Mouse (Mus musculus) liver, embryonic 14.5 days (tissue): ENCODE data around the gene Txnip. TPM values are rescaled to one million over a fixed set of nuclear protein-coding genes. Genes with fewer than 3 reads are reported as not detected.
A peak's percentile ranks its signal among the peaks of the same experiment; 100 is the strongest.

Experiments used
- ATAC-seq: fragments of 200-750 bp; cut with Nextera tagmentation; 2 replicates; pipeline ENCODE4 v1.8.0; 2017; ENCODE audit warnings: moderate number of reproducible peaks, mild to moderate bottlenecking, moderate library complexity; ENCODE audit not compliant: insufficient read depth
- DNase-seq, 3 experiments: peaks; one replicate each; pipeline ENCODE4 v3.0.0-alpha.2; 2012 to 2013; ENCODE audit warnings: low read depth in 3 of 3, low spot score in 3 of 3
- H3K27ac ChIP-seq: fragments of 300-500 bp; sonication (generic); 2 replicates; pipeline ENCODE4 v1.5.1; 2014; ENCODE audit warnings: moderate library complexity, mild to moderate bottlenecking, control low read depth, inconsistent platforms
- H3K27me3 ChIP-seq: fragments of 300-500 bp; sonication (generic); 2 replicates; pipeline ENCODE4 v1.6.1; 2014; ENCODE audit warnings: mild to moderate bottlenecking, low read length, moderate library complexity; ENCODE audit not compliant: control insufficient read depth, insufficient read depth
- H3K36me3 ChIP-seq: fragments of 300-500 bp; sonication (generic); replicated peaks from 2 replicates; pipeline ENCODE4 v1.6.1; 2014; ENCODE audit warnings: low read depth; ENCODE audit not compliant: control insufficient read depth, insufficient read depth
- H3K4me1 ChIP-seq, 2 experiments: fragments of 200-500 bp in 1 of 2; fragments of 300-500 bp in 1 of 2; sonication (generic) in 1 of 2; replicated peaks; 2 replicates each; pipeline ENCODE4 v1.6.1; 2012 to 2014; ENCODE audit warnings: antibody characterized with exemption in 1 of 2, inconsistent platforms in 1 of 2, low read length in 1 of 2; ENCODE audit not compliant: control insufficient read depth in 2 of 2, insufficient read depth in 2 of 2
- H3K4me2 ChIP-seq: fragments of 300-500 bp; sonication (generic); 2 replicates; pipeline ENCODE4 v1.6.1; 2014; ENCODE audit warnings: low read depth, mild to moderate bottlenecking, control low read depth, moderate library complexity
- H3K4me3 ChIP-seq, 2 experiments: fragments of 200-500 bp in 1 of 2; fragments of 300-500 bp in 1 of 2; sonication (generic) in 1 of 2; 2 replicates each; pipeline ENCODE4 v1.5.1; 2012 to 2014; ENCODE audit warnings: low read depth in 2 of 2, low read length in 2 of 2, mild to moderate bottlenecking in 2 of 2, control low read depth in 1 of 2, inconsistent platforms in 1 of 2, moderate library complexity in 1 of 2; ENCODE audit not compliant: insufficient read depth in 1 of 2
- H3K9ac ChIP-seq: fragments of 300-500 bp; sonication (generic); replicated peaks from 2 replicates; pipeline ENCODE4 v1.6.1; 2014; ENCODE audit warnings: mild to moderate bottlenecking, control low read depth, moderate library complexity
- H3K9me3 ChIP-seq: fragments of 300-500 bp; sonication (generic); 2 replicates; pipeline ENCODE4 v1.6.1; 2016; ENCODE audit warnings: low read length, mixed read lengths; ENCODE audit not compliant: control insufficient read depth
- CTCF ChIP-seq: IDR thresholded peaks from 2 replicates; pipeline ENCODE4 v1.5.1; 2016; ENCODE audit warnings: antibody characterized with exemption, low read depth, control low read depth
- EP300 ChIP-seq: IDR thresholded peaks from 2 replicates; pipeline ENCODE4 v1.6.1; 2016; ENCODE audit warnings: antibody characterized with exemption, low read depth
- WGBS: fragments of 180-500 bp; shearing (Covaris S2); extraction: QIAGEN DNeasy Blood & Tissue Kit; methylation state at CpG from one replicate; pipeline ENCODE4 v1.1.7; 2014; ENCODE audit not compliant: insufficient replicate concordance; 5-methylcytosine and 5-hydroxymethylcytosine counted together
- polyA plus RNA-seq, 2 experiments: library from polyadenylated mRNA; depleted of rRNA in 1 of 2; stranded (reverse) in 1 of 2; unstranded in 1 of 2; fragments of >200 nt; fragmentation: Nextera tagmentation in 1 of 2; extraction: Ambion mirVana in 1 of 2; gene quantifications; 2 replicates each; pipeline versions ENCODE4 v1.2.1 to v1.2.3; 2012 to 2014

The Txnip gene
- polyA plus RNA-seq, 2 experiments, result 32.5 to 42.8 TPM

DNA sequence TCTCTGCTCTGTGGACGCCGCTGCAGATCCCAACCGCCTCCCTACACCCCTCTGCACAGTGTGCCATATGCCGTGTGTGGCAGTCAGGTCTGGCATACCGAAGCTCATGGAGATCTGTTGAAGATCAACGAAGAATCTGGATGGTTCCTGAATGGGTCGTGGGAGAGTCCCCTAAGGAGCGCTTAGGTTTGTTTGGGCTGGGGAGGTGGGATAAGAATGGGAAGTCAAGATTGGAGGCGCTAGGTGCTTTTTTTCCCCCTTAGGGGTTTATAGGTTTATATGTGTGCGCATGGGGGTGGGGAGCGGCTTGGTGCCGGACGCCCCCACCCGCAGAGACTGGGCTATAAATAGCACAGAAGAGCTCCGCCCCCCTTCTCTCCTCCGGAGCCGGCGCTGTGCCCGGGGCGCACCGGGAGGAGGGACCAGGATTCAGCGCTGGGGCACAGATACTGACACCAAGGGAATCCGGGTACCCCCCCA lies 38.5 kb downstream of the Txnip start, which contains the start of gene Ankrd34a:
Gene Ankrd34a, plus strand, starts transcription at position 409 of the 480 bp plus-strand sequence.
- DNase-seq (no peak), ATAC-seq (no peak)
- H3K27me3 ChIP-seq, result peaks cover 64% of the 10 kb centered on the region
- H3K36me3 ChIP-seq, result no peaks in the 10 kb centered on the region
- H3K4me1 ChIP-seq, result peaks cover 0 to 10% of the 10 kb centered on the region in 2 experiments; a peak in 2 of 4 replicates
- H3K9ac ChIP-seq, result no peak within 1 kb of the TSS
- TF ChIP-seq EP300 (no peak), CTCF (no peak)
- H3K9me3 ChIP-seq, result no peaks in the 10 kb centered on the region
- no peak within 1 kb of the TSS for H3K27ac ChIP-seq
- H3K4me3 ChIP-seq, result peak within 1 kb of the TSS; percentile 12 to 35; a peak in 3 of 4 replicates
- 3% methylated on average over 21 of the region's 23 CpGs for WGBS
- peak within 1 kb of the TSS; percentile 57 for H3K4me2 ChIP-seq

DNA sequence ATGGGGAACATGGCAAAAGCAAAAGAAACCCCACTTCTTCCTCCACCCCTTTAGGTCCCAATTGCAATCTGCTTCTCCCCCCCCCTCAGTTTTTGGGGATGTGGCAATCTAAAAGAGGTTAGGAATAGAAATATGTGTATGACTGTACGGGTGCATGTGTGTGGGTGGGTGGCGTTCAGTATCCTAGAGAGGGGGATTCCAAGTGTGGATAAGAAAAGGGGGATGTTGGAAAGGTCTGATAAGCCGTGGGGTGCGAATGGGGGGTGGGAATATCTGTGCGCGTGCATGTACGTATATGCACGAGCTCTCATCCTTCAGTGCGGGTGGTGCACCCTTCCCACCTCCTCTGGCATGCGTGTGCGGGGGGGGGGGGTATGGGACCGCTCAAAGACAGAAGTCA lies 39.1 kb downstream of the Txnip start:
- H3K9ac ChIP-seq, result no peak overlapping the region
- no peaks in the 10 kb centered on the region for H3K36me3 ChIP-seq
- H3K9me3 ChIP-seq, result no peaks in the 10 kb centered on the region
- DNase-seq (no peak), ATAC-seq (no peak)
- no peak overlapping the region for H3K27ac ChIP-seq
- H3K4me2 ChIP-seq, result peak overlapping the region; percentile 57
- peaks cover 70% of the 10 kb centered on the region for H3K27me3 ChIP-seq
- TF ChIP-seq EP300 (no peak), CTCF (no peak)
- H3K4me1 ChIP-seq, result peaks cover 0 to 10% of the 10 kb centered on the region in 2 experiments; a peak in 2 of 4 replicates
- 3% methylated on average over 11 of the region's 12 CpGs for WGBS
- peak overlapping the region in 1 of 2 experiments; percentile 35; a peak in 2 of 4 replicates for H3K4me3 ChIP-seq

DNA sequence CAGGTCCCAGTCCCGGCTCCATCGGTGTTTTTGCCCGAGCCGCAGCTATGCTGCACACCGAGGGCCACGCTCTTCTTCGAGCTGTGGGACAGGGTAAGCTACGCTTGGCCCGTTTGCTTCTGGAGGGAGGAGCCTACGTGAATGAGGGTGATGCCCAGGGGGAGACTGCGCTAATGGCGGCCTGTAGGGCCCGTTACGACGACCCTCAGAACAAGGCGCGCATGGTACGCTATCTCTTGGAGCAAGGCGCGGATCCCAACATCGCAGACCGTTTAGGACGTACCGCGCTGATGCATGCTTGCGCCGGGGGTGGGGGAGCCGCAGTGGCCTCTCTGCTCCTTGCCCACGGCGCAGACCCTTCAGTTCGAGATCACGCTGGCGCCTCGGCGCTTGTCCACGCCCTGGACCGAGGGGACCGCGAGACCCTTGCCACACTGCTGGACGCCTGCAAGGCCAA lies 39.7 kb downstream of the Txnip start:
- ATAC-seq (no peak), DNase-seq (no peak)
- no peak overlapping the region for H3K9ac ChIP-seq
- H3K4me3 ChIP-seq, result peak overlapping the region; percentile 12 to 35; a peak in 3 of 4 replicates
- H3K4me1 ChIP-seq, result peaks cover 0 to 5% of the 10 kb centered on the region in 2 experiments; a peak in 2 of 4 replicates
- H3K27me3 ChIP-seq, result peaks cover 76% of the 10 kb centered on the region
- H3K4me2 ChIP-seq, result peak overlapping the region; percentile 57
- no peaks in the 10 kb centered on the region for H3K36me3 ChIP-seq
- no peaks in the 10 kb centered on the region for H3K9me3 ChIP-seq
- 2% methylated on average over 40 of the region's 40 CpGs for WGBS
- H3K27ac ChIP-seq, result no peak overlapping the region
- TF ChIP-seq EP300 (no peak), CTCF (no peak)

DNA sequence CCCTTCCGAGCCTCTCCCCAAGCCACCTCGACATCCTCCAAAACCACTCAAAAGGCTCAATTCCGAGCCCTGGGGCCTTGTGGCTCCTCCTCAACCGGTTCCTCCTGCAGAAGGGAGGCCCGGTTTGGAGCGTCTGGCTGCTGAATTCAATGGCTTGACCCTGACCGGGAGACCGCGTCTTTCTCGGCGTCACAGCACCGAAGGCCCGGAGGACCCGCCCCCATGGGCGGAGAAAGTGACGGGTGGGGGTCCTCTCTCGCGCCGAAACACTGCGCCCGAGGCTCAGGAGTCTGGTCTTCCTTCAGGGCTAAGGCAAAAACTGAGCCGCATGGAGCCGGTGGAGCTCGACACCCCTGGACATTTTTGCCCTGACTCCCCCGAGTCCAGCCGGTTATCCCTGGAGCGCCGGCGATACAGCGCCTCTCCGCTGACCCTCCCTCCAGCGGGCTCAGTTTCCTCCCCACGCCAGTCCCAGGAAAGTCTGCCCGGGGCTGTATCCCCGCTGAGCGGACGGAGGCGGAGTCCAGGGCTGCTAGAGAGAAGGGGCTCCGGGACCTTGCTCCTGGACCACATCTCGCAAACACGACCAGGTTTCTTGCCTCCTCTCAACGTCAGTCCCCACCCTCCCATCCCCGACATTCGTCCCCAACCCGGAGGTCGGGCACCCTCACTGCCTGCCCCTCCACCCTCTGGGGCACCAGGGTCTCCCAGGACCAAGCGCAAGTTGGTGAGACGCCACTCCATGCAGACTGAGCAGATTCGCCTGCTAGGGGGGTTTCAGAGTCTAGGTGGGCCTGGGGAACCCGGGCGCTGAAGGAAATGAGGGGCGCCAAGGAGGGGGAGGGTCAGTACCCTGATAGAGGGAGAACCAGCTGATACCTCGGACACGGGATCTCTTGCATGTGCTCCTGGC lies 40.7 kb downstream of the Txnip start:
- no peaks in the 10 kb centered on the region; a peak in 1 of 4 replicates for H3K4me1 ChIP-seq
- H3K9ac ChIP-seq, result no peak overlapping the region
- H3K27me3 ChIP-seq, result peaks cover 79% of the 10 kb centered on the region
- no peaks in the 10 kb centered on the region for H3K9me3 ChIP-seq
- TF ChIP-seq CTCF (no peak), EP300 (no peak)
- ATAC-seq (no peak), DNase-seq (no peak)
- H3K27ac ChIP-seq, result no peak overlapping the region
- H3K36me3 ChIP-seq, result no peaks in the 10 kb centered on the region
- H3K4me2 ChIP-seq, result peak overlapping the region; percentile 57
- WGBS, result 4% methylated on average over 54 of the region's 54 CpGs
- H3K4me3 ChIP-seq, result peak overlapping the region; percentile 10 to 35; a peak in 3 of 4 replicates

DNA sequence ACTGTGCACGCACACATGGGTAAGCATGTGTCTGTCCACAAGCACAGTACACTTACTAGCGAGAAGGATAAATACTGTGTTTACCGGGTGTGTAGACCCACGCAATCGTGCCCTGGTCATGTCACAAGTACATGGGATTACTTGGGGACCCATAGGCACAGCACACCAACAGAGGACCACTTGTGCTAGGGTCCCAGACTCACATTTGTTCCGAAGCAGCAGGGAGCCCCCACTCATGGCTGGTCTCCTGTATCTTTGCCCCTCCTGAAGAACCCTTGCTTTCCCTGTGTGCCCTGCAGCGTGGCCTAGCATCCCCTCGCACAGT lies 41.3 kb downstream of the Txnip start:
- DNase-seq, result no peak
- Histone ChIP-seq H3K9me3 (no peaks in the 10 kb centered on the region), H3K4me1 (no peaks in the 10 kb centered on the region; a peak in 1 of 4 replicates), H3K27me3 (peaks cover 79% of the 10 kb centered on the region), H3K9ac (no peak overlapping the region), H3K4me2 (no peak overlapping the region), H3K36me3 (no peaks in the 10 kb centered on the region), H3K27ac (no peak overlapping the region), H3K4me3 (no peak overlapping the region)
- 40% methylated on average over 8 of the region's 8 CpGs for WGBS
- ATAC-seq, result no peak
- no peak for TF ChIP-seq CTCF
- TF ChIP-seq EP300, result no peak
